Mouse (Mus musculus) forebrain, embryonic 14.5 days (tissue): Measurements from ENCODE around the gene 2310034C09Rik. TPM values are rescaled to one million over a fixed set of nuclear protein-coding genes. Genes with fewer than 3 reads are reported as not detected.
"Not testable (repeated sequence)": the region's sequence is repeated elsewhere in the genome, so short reads cannot be mapped to it uniquely, and the experiment has no call there.

Experiments used
- ATAC-seq: fragments of 200-750 bp; cut with Nextera tagmentation; 2 replicates; pipeline ENCODE4 v1.8.0; 2017; ENCODE audit warnings: mild to moderate bottlenecking, moderate library complexity
- DNase-seq: peaks from one replicate; pipeline ENCODE4 v3.0.0-alpha.2; 2015; ENCODE audit warnings: low spot score
- H3K27ac ChIP-seq: fragments of 300-500 bp; sonication (generic); 2 replicates; pipeline ENCODE4 v1.5.1; 2014; ENCODE audit warnings: low read depth, mild to moderate bottlenecking, control low read depth, low read length, moderate library complexity
- H3K27me3 ChIP-seq: fragments of 300-500 bp; sonication (generic); replicated peaks from 2 replicates; pipeline ENCODE4 v1.6.1; 2014; ENCODE audit warnings: low read length, control low read depth, mixed read lengths; ENCODE audit not compliant: control insufficient read depth, insufficient read depth
- H3K36me3 ChIP-seq: fragments of 300-500 bp; sonication (generic); 2 replicates; pipeline ENCODE4 v1.6.1; 2014; ENCODE audit warnings: low read length, control low read depth; ENCODE audit not compliant: control insufficient read depth, insufficient read depth
- H3K4me1 ChIP-seq: fragments of 300-500 bp; sonication (generic); 2 replicates; pipeline ENCODE4 v1.6.1; 2014; ENCODE audit warnings: antibody characterized with exemption, low read length, control low read depth; ENCODE audit not compliant: control insufficient read depth, insufficient read depth
- H3K4me2 ChIP-seq: fragments of 300-500 bp; sonication (generic); 2 replicates; pipeline ENCODE4 v1.6.1; 2014; ENCODE audit warnings: mild to moderate bottlenecking, control low read depth, low read length
- H3K4me3 ChIP-seq: fragments of 300-500 bp; sonication (generic); 2 replicates; pipeline ENCODE4 v1.5.1; 2014; ENCODE audit warnings: low read depth, low read length, control low read depth
- H3K9ac ChIP-seq: fragments of 300-500 bp; sonication (generic); 2 replicates; pipeline ENCODE4 v1.6.1; 2014; ENCODE audit warnings: mild to moderate bottlenecking, low read length, control low read depth, moderate library complexity
- H3K9me3 ChIP-seq: fragments of 300-500 bp; sonication (generic); replicated peaks from 2 replicates; pipeline ENCODE4 v1.6.1; 2016; ENCODE audit warnings: low read length, control low read depth, mixed read lengths; ENCODE audit not compliant: control insufficient read depth
- WGBS: fragments of 180-500 bp; shearing (Covaris S2); extraction: QIAGEN DNeasy Blood & Tissue Kit; methylation state at CpG from one replicate; pipeline ENCODE4 v1.1.7; 2014; 5-methylcytosine and 5-hydroxymethylcytosine counted together
- polyA plus RNA-seq: library from polyadenylated mRNA; unstranded; fragments of >200 nt; fragmentation: Nextera tagmentation; extraction: Ambion mirVana; gene quantifications from 2 replicates; pipeline ENCODE4 v1.2.1, GENCODE M21; 2014

The 2310034C09Rik gene
- not detected in 2 replicates for polyA plus RNA-seq

GRCm38 (mm10) chr16:88758547-88758946 lies at the start of gene 2310034C09Rik:
Gene 2310034C09Rik, plus strand, starts transcription at chr16:88758847.
- not testable (repeated sequence) for H3K4me1 ChIP-seq, ATAC-seq
- 93% methylated on average over 3 of the region's 3 CpGs for WGBS

DNA sequence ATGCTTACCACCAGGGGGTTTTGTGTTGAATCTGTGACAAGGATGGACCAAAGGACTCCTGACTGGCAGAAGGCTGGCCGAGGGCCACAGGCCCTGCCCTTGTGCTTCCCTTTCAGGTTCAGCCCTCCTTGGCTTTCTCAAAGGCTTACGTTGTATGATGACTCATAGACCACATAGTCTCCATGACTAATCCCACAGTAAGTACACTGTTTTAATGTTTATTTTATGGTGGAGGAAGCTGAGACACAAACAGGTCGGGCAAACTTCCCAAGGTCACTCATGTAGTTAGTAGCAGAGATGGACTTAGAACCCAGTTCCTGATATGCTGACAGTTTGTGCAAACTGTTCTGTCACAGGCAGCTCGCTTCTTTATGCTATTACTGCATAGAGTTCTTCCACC lies 47.9 kb upstream of the 2310034C09Rik start:
- ATAC-seq, result no peak; the same call in 1 of the 2 replicates
- no peaks in the 10 kb centered on the region for H3K27me3 ChIP-seq

More at GRCm38 (mm10) chr16:88758547-88758946, at the start of gene 2310034C09Rik:
- H3K4me2 ChIP-seq, H3K27ac ChIP-seq, H3K9me3 ChIP-seq, DNase-seq, H3K9ac ChIP-seq, H3K27me3 ChIP-seq, H3K4me3 ChIP-seq, H3K36me3 ChIP-seq: not testable (repeated sequence)

DNA sequence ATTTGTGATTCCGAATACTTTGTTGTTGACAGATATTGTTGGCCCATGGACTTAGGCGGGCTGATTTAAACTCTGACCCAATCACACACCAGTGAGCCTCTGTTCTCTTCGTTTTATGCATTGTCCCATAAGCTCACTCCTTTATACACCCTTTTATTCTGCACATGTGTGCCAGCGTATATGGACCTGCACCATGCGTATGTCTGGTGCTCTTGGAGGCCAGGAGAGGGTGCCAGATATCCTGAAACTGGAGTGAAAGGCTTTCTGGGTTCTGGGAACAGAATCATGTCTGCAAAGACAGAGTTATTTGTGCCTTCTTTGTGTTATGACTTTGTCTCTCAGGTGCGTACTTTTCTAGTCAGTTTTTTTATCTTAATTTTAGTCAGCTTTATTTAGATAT lies 47.4 kb upstream of the 2310034C09Rik start:
- no peak overlapping the region for H3K9ac ChIP-seq
- no peak overlapping the region for H3K27ac ChIP-seq
- ATAC-seq (no peak), DNase-seq (peak; percentile 38)
- no peaks in the 10 kb centered on the region for H3K36me3 ChIP-seq
- H3K9me3 ChIP-seq, result no peaks in the 10 kb centered on the region
- H3K4me2 ChIP-seq, result no peak overlapping the region
- H3K4me3 ChIP-seq, result no peak overlapping the region
- no peaks in the 10 kb centered on the region for H3K4me1 ChIP-seq
- no peaks in the 10 kb centered on the region for H3K27me3 ChIP-seq
- 80% methylated on average over 6 of the region's 6 CpGs for WGBS

More for the DNA sequence above, 47.9 kb upstream of the 2310034C09Rik start:
- H3K27ac ChIP-seq, result no peak overlapping the region
- 87% methylated on average over 4 of the region's 4 CpGs for WGBS
- no peaks in the 10 kb centered on the region for H3K4me1 ChIP-seq
- H3K9ac ChIP-seq, result no peak overlapping the region
- DNase-seq, result no peak
- no peaks in the 10 kb centered on the region for H3K9me3 ChIP-seq
- no peaks in the 10 kb centered on the region for H3K36me3 ChIP-seq
- no peak overlapping the region for H3K4me2 ChIP-seq
- no peak overlapping the region for H3K4me3 ChIP-seq

- DNase-seq, result no peak
- Histone ChIP-seq H3K9ac (no peak overlapping the region), H3K27ac (no peak overlapping the region), H3K4me3 (no peak overlapping the region), H3K9me3 (no peaks in the 10 kb centered on the region), H3K4me2 (no peak overlapping the region), H3K27me3 (no peaks in the 10 kb centered on the region), H3K36me3 (no peaks in the 10 kb centered on the region), H3K4me1 (no peaks in the 10 kb centered on the region)
- no peak for ATAC-seq
These were observed 42.1 kb upstream of the 2310034C09Rik start for GRCm38 (mm10) chr16:88716549-88716948.

- no peak for ATAC-seq
- no peak overlapping the region for H3K27ac ChIP-seq
These were observed 38.6 kb upstream of the 2310034C09Rik start for GRCm38 (mm10) chr16:88720031-88720430.

GRCm38 (mm10) chr16:88728812-88729275 lies 29.8 kb upstream of the 2310034C09Rik start, which contains the start of gene Krtap13-1:
Gene Krtap13-1, plus strand, starts transcription at chr16:88728862.
- H3K36me3 ChIP-seq, result no peaks in the 10 kb centered on the region
- no peak within 1 kb of the TSS for H3K27ac ChIP-seq
- H3K4me2 ChIP-seq, result no peak within 1 kb of the TSS
- H3K4me1 ChIP-seq, result no peaks in the 10 kb centered on the region
- no peak; the same call in 1 of the 2 replicates for ATAC-seq
- no peak within 1 kb of the TSS for H3K4me3 ChIP-seq
- no peaks in the 10 kb centered on the region for H3K27me3 ChIP-seq
- H3K9ac ChIP-seq, result no peak within 1 kb of the TSS
- DNase-seq, result peak; percentile 10
- 75% methylated on average over 4 of the region's 4 CpGs for WGBS
- no peaks in the 10 kb centered on the region for H3K9me3 ChIP-seq

More at GRCm38 (mm10) chr16:88720031-88720430, 38.6 kb upstream of the 2310034C09Rik start:
- Histone ChIP-seq H3K27me3 (no peaks in the 10 kb centered on the region), H3K4me3 (no peak overlapping the region), H3K4me2 (no peak overlapping the region), H3K36me3 (no peaks in the 10 kb centered on the region), H3K9ac (no peak overlapping the region), H3K9me3 (no peaks in the 10 kb centered on the region), H3K4me1 (no peaks in the 10 kb centered on the region)
- 10% methylated on average over 1 of the region's 1 CpGs for WGBS
- DNase-seq, result no peak

DNA sequence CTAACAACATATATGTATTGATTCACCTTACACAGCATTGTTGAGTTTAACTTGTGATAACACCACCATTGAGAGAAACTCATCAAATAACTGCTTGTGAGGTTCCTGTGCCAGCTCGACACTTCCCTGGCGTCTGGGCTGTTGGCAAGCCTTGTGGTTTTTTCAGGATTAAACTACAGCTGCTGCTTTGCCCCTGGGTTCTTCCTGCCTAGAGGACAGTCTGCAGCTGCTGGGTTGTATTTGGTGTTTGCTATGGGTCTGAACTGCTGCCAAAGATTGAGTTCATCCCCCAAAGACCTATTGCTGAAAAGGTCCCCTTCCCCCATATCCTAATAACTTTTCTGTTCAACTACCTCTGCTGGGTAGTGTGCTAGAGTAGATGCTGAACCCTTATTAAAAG lies 23.3 kb upstream of the 2310034C09Rik start:
- no peak overlapping the region for H3K4me2 ChIP-seq

GRCm38 (mm10) chr16:88744750-88745340 lies 13.8 kb upstream of the 2310034C09Rik start:
- Histone ChIP-seq H3K27ac (no peak overlapping the region), H3K4me1 (no peaks in the 10 kb centered on the region), H3K27me3 (no peaks in the 10 kb centered on the region), H3K36me3 (no peaks in the 10 kb centered on the region), H3K9me3 (no peaks in the 10 kb centered on the region), H3K4me2 (no peak overlapping the region), H3K9ac (no peak overlapping the region), H3K4me3 (no peak overlapping the region)
- 83% methylated on average over 4 of the region's 4 CpGs for WGBS
- peak; percentile 13 for DNase-seq
- ATAC-seq, result no peak

More for the DNA sequence above, 23.3 kb upstream of the 2310034C09Rik start:
- Histone ChIP-seq H3K9me3 (no peaks in the 10 kb centered on the region), H3K4me3 (no peak overlapping the region), H3K4me1 (no peaks in the 10 kb centered on the region), H3K27ac (no peak overlapping the region), H3K9ac (no peak overlapping the region), H3K27me3 (no peaks in the 10 kb centered on the region), H3K36me3 (no peaks in the 10 kb centered on the region)
- ATAC-seq (no peak), DNase-seq (peak; percentile 15)
- WGBS, result 54% methylated on average over 2 of the region's 2 CpGs

DNA sequence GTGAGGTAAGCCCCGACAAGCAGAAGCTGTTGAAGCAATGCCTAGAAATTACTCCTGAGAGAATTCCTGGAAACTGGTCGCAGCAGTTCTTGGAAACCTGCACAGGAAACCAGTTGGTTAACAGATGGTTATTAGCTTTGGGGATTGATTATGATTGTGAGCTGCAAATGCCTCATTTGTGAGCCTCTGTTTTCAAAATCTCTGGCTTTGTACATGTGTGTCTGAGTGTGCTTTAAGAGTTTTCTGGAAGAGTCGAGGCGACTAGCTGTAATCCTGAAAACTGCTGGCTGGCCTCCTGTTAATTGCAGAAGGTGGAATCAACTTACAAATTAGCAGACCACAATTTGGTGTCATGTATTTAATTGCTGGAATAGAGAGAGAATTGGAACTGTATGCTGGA lies 10.7 kb upstream of the 2310034C09Rik start:
- no peaks in the 10 kb centered on the region for H3K9me3 ChIP-seq
- ATAC-seq (peak; percentile 34; the same call in 1 of the 2 replicates), DNase-seq (peak; percentile 66)
- WGBS, result 52% methylated on average over 4 of the region's 4 CpGs
- H3K36me3 ChIP-seq, result no peaks in the 10 kb centered on the region
- H3K27ac ChIP-seq, result no peak overlapping the region
- H3K27me3 ChIP-seq, result no peaks in the 10 kb centered on the region
- no peaks in the 10 kb centered on the region for H3K4me1 ChIP-seq
- no peak overlapping the region for H3K9ac ChIP-seq
- no peak overlapping the region for H3K4me2 ChIP-seq
- H3K4me3 ChIP-seq, result no peak overlapping the region
